Mouse (Mus musculus) adrenal gland, adult (tissue): ENCODE data around the gene Csnk1g1.

Experiments used
- DNase-seq, 2 experiments: peaks; one replicate each; pipeline ENCODE4 v3.0.0; 2022 to 2023; ENCODE audit warnings: low spot score in 1 of 2; ENCODE audit not compliant: inconsistent age in 2 of 2

Gene Csnk1g1

GRCm38 (mm10) chr9:66067542-66067941 is 158.8 kb downstream of the Csnk1g1 start:
- DNase-seq, result peak in 1 of 2 experiments; percentile 61

GRCm38 (mm10) chr9:66068056-66068455 is 159.3 kb downstream of the Csnk1g1 start:
- no peak for DNase-seq

- DNase-seq, result peak; percentile 35 to 69
Observed at GRCm38 (mm10) chr9:66068971-66069391, 160.3 kb downstream of the Csnk1g1 start.

GRCm38 (mm10) chr9:66069583-66069982 is 160.9 kb downstream of the Csnk1g1 start, which contains the start of gene Snx22:
Gene Snx22 (minus strand): TSS chr9:66069719.
- peak; percentile 90 to 96 for DNase-seq

GRCm38 (mm10) chr9:66070151-66070550 is 161.4 kb downstream of the Csnk1g1 start:
- DNase-seq, result peak in 1 of 2 experiments; percentile 16

GRCm38 (mm10) chr9:66072754-66073153 is 164.0 kb downstream of the Csnk1g1 start:
- no peak for DNase-seq

- DNase-seq, result no peak
Observed at GRCm38 (mm10) chr9:66078072-66078471, 169.3 kb downstream of the Csnk1g1 start.

GRCm38 (mm10) chr9:66078493-66078892 is 169.8 kb downstream of the Csnk1g1 start:
- DNase-seq, result no peak

GRCm38 (mm10) chr9:66080804-66081459 is 172.2 kb downstream of the Csnk1g1 start:
- DNase-seq, result no peak

GRCm38 (mm10) chr9:66081999-66082398 is 173.3 kb downstream of the Csnk1g1 start:
- DNase-seq, result no peak

GRCm38 (mm10) chr9:66084171-66084570 is 175.4 kb downstream of the Csnk1g1 start:
- no peak for DNase-seq

- no peak for DNase-seq
Observed at GRCm38 (mm10) chr9:66087062-66087461, 178.3 kb downstream of the Csnk1g1 start.

GRCm38 (mm10) chr9:66088411-66088810 is 179.7 kb downstream of the Csnk1g1 start:
- peak; percentile 71 to 88 for DNase-seq

GRCm38 (mm10) chr9:66090593-66091244 is 182.0 kb downstream of the Csnk1g1 start:
- DNase-seq, result peak; percentile 38 to 69

- peak; percentile 45 to 76 for DNase-seq
Observed at GRCm38 (mm10) chr9:66091327-66092231, 182.9 kb downstream of the Csnk1g1 start.

GRCm38 (mm10) chr9:66092664-66093063 is 183.9 kb downstream of the Csnk1g1 start:
- DNase-seq, result no peak
